Mouse (Mus musculus) heart, adult 2 months (tissue): ENCODE measurements at regions not wholly inside any gene's neighbourhood (a gene's known extent, or its start where the extent isn't known, plus 50 kb on each side); places are given as distances from the start of the nearest gene placed in this dataset.

Experiments
- CTCF ChIP-seq: fragments of 200-600 bp; IDR thresholded peaks from 2 replicates; pipeline ENCODE4 v1.8.1; 2022; ENCODE audit warnings: antibody characterized with exemption, mild to moderate bottlenecking, moderate library complexity
- POLR2A ChIP-seq: fragments of 200-500 bp; IDR thresholded peaks from 2 replicates; pipeline ENCODE4 v1.6.1; 2011; ENCODE audit warnings: mild to moderate bottlenecking, low read depth, low read length, control low read depth; ENCODE audit not compliant: insufficient read depth

GRCm38 (mm10) chr11:44202716-44203115 lies 197.1 kb upstream of the Il12b start:
- TF ChIP-seq CTCF (no peak), POLR2A (no peak)
